ENCODE assay signal across 28 mouse cellular contexts in genomic region chr9:68135446-68136050, GRCm38 (mm10).
DNase-seq lines count a peak whose midpoint lies in the region; ATAC-seq lines count a peak whose summit lies in the region.
"Had no signal": no experiment of that assay in that cellular context is flagged by ENCODE, and none has a peak within 500 bp of the region (broad histone marks: within the 10 kb centered on the region; RNA-seq: fewer than 3 reads in every experiment).

No protein-coding gene starts in this region.

- peak; percentile 17 for DNase-seq in forebrain, embryonic 14.5 days (ENCODE audit: low spot score)
- peak; percentile 52 for DNase-seq in kidney, adult 9 months
- DNase-seq in adrenal gland, postnatal 10 days = peak; percentile 61
- peak; percentile 43 for DNase-seq in retina, embryonic 14.5 days (ENCODE audit: low spot score)
- no peak for DNase-seq in cerebellum, postnatal 36 days
- DNase-seq in midbrain, embryonic 11.5 days (ENCODE audit: low spot score, missing footprints) = no peak
- DNase-seq: cerebellum, adult 11-12 months; cerebellum, adult 9-11 months; forebrain, postnatal 0 days; layer of hippocampus, postnatal 36 days; left cerebral cortex, postnatal 4 days; liver, postnatal 0 days; midbrain, embryonic 14.5 days; right cerebral cortex, postnatal 4 days; thymus, adult 2 months; thymus, postnatal 36 days had no signal

- H3K4me3 ChIP-seq in forebrain, embryonic 14.5 days (ENCODE audit: low read depth, low read length) = no peak overlapping the region
- no peak overlapping the region for H3K4me3 ChIP-seq in forebrain, embryonic 13.5 days
- no peak overlapping the region for H3K4me3 ChIP-seq in kidney, embryonic 15.5 days (replicated peaks)
- H3K4me3 ChIP-seq in midbrain, embryonic 11.5 days (ENCODE audit: low read depth, low read length) = no peak overlapping the region
- H3K4me3 ChIP-seq: embryonic facial prominence, embryonic 13.5 days; forebrain, embryonic 10.5 days; heart, embryonic 10.5 days; heart, embryonic 15.5 days; hindbrain, embryonic 13.5 days; liver, embryonic 12.5 days had no signal

- ATAC-seq in forebrain, embryonic 14.5 days = no peak
- ATAC-seq in forebrain, embryonic 13.5 days = no peak
- ATAC-seq in kidney, embryonic 15.5 days (replicated peaks; ENCODE audit: low FRiP score) = no peak
- ATAC-seq in midbrain, embryonic 11.5 days (ENCODE audit: low FRiP score) = no peak
- ATAC-seq: forebrain, postnatal 0 days; intestine, postnatal 0 days; liver, embryonic 12.5 days; liver, postnatal 0 days; Patski had no signal

- no peaks in the 10 kb centered on the region; the same call in 1 of the 2 replicates for H3K4me1 ChIP-seq in forebrain, embryonic 14.5 days (ENCODE audit: control insufficient read depth, insufficient read depth, low read length)
- H3K4me1 ChIP-seq in forebrain, embryonic 13.5 days = peaks cover 13% of the 10 kb centered on the region
- H3K4me1 ChIP-seq in kidney, embryonic 15.5 days = peaks cover 35% of the 10 kb centered on the region
- no peaks in the 10 kb centered on the region for H3K4me1 ChIP-seq in midbrain, embryonic 11.5 days (ENCODE audit: control insufficient read depth, insufficient read depth, low read length)
- H3K4me1 ChIP-seq: heart, embryonic 10.5 days; heart, embryonic 15.5 days; liver, embryonic 12.5 days had no signal

- no peaks in the 10 kb centered on the region for H3K36me3 ChIP-seq in forebrain, embryonic 14.5 days (ENCODE audit: control insufficient read depth, insufficient read depth, low read length)
- no peaks in the 10 kb centered on the region for H3K36me3 ChIP-seq in forebrain, embryonic 13.5 days (ENCODE audit: poor library complexity, severe bottlenecking)
- H3K36me3 ChIP-seq in kidney, embryonic 15.5 days = no peaks in the 10 kb centered on the region
- no peaks in the 10 kb centered on the region for H3K36me3 ChIP-seq in midbrain, embryonic 11.5 days (ENCODE audit: control insufficient read depth, insufficient read depth, low read length)
- H3K36me3 ChIP-seq: embryonic facial prominence, embryonic 13.5 days; forebrain, embryonic 10.5 days; G1E; heart, embryonic 10.5 days; heart, embryonic 15.5 days; hindbrain, embryonic 13.5 days; liver, embryonic 12.5 days had no signal

- H3K9me3 ChIP-seq in forebrain, embryonic 14.5 days (replicated peaks; ENCODE audit: control insufficient read depth, low read length) = no peaks in the 10 kb centered on the region
- no peaks in the 10 kb centered on the region for H3K9me3 ChIP-seq in forebrain, embryonic 13.5 days (replicated peaks)
- H3K9me3 ChIP-seq in kidney, embryonic 15.5 days (replicated peaks) = no peaks in the 10 kb centered on the region
- no peaks in the 10 kb centered on the region for H3K9me3 ChIP-seq in midbrain, embryonic 11.5 days (ENCODE audit: control insufficient read depth, low read length)
- H3K9me3 ChIP-seq: embryonic facial prominence, embryonic 13.5 days; forebrain, embryonic 10.5 days; G1E; heart, embryonic 10.5 days; heart, embryonic 15.5 days; hindbrain, embryonic 13.5 days; liver, embryonic 12.5 days had no signal

- no peak overlapping the region for H3K4me2 ChIP-seq in forebrain, embryonic 14.5 days (ENCODE audit: low read length)
- no peak overlapping the region for H3K4me2 ChIP-seq in forebrain, embryonic 13.5 days
- no peak overlapping the region for H3K4me2 ChIP-seq in kidney, embryonic 15.5 days
- no peak overlapping the region for H3K4me2 ChIP-seq in midbrain, embryonic 11.5 days
- H3K4me2 ChIP-seq: embryonic facial prominence, embryonic 13.5 days; heart, embryonic 15.5 days; hindbrain, embryonic 13.5 days; liver, embryonic 12.5 days had no signal

- H3K27me3 ChIP-seq in forebrain, embryonic 14.5 days (replicated peaks; ENCODE audit: control insufficient read depth, insufficient read depth, low read length) = no peaks in the 10 kb centered on the region
- H3K27me3 ChIP-seq in forebrain, embryonic 13.5 days = no peaks in the 10 kb centered on the region
- no peaks in the 10 kb centered on the region for H3K27me3 ChIP-seq in kidney, embryonic 15.5 days
- no peaks in the 10 kb centered on the region for H3K27me3 ChIP-seq in midbrain, embryonic 11.5 days (ENCODE audit: control insufficient read depth, insufficient read depth, low read length)
- H3K27me3 ChIP-seq: embryonic facial prominence, embryonic 13.5 days; heart, embryonic 15.5 days; hindbrain, embryonic 13.5 days; liver, embryonic 12.5 days had no signal

- no peak overlapping the region for H3K9ac ChIP-seq in forebrain, embryonic 14.5 days (ENCODE audit: low read length)
- no peak overlapping the region for H3K9ac ChIP-seq in forebrain, embryonic 13.5 days
- H3K9ac ChIP-seq in kidney, embryonic 15.5 days = no peak overlapping the region
- no peak overlapping the region for H3K9ac ChIP-seq in midbrain, embryonic 11.5 days (ENCODE audit: low read length)
- H3K9ac ChIP-seq: embryonic facial prominence, embryonic 13.5 days; forebrain, postnatal 0 days; heart, embryonic 15.5 days; hindbrain, embryonic 13.5 days; liver, embryonic 12.5 days; liver, postnatal 0 days had no signal

- 19% methylated on average over 2 of the region's 2 CpGs for WGBS in forebrain, embryonic 14.5 days
- WGBS in forebrain, embryonic 13.5 days = 14% methylated on average over 2 of the region's 2 CpGs
- 31% methylated on average over 2 of the region's 2 CpGs for WGBS in kidney, embryonic 15.5 days
- 71% methylated on average over 2 of the region's 2 CpGs for WGBS in midbrain, embryonic 11.5 days

- no peak overlapping the region for H3K27ac ChIP-seq in forebrain, embryonic 14.5 days (ENCODE audit: low read depth, low read length)
- no peak overlapping the region for H3K27ac ChIP-seq in forebrain, embryonic 13.5 days
- no peak overlapping the region for H3K27ac ChIP-seq in kidney, embryonic 15.5 days
- no peak overlapping the region for H3K27ac ChIP-seq in midbrain, embryonic 11.5 days (ENCODE audit: low read depth, low read length)
- H3K27ac ChIP-seq: embryonic facial prominence, embryonic 13.5 days; forebrain, embryonic 10.5 days; heart, embryonic 10.5 days; heart, embryonic 15.5 days; hindbrain, embryonic 13.5 days; liver, embryonic 12.5 days; macrophage had no signal

Comparison
In these comparisons a context has a peak if more than half of its experiments do, and no peak if none do; other contexts are left out.
1. DNase-seq: peak in forebrain, embryonic 14.5 days (single experiment), kidney, adult 9 months (single experiment), adrenal gland, postnatal 10 days (single experiment) and retina, embryonic 14.5 days (single experiment); none in cerebellum, postnatal 36 days (0 of 2) and midbrain, embryonic 11.5 days (single experiment).